Mouse (Mus musculus): Measurements from ENCODE around the gene Gbf1.

The Gbf1 gene

DNA sequence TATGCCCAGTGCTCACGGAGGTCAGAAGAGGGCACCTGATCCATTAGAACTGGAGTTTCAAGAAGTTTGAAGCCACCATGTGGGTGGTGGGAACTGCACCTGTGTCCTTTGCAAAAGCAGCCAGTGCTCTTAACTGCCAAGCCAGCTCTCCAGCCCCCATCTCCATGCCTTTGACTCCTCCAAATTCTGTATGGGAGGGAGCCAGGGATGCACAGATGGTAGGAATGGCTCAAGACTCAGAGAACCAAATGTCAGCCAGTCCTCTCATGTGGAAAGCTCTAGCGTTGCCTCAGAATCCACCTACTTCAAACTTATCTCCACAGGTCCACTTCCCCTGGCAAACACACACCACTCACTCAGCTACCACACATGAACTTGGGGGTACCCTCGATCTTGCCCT lies 181.6 kb downstream of the Gbf1 start:
- no peak for DNase-seq
